Mouse (Mus musculus) ES-E14 (cell line): ENCODE measurements around the gene Dctd. TPM values are rescaled to one million over a fixed set of nuclear protein-coding genes. Genes with fewer than 3 reads are reported as not detected.
A peak's percentile ranks its signal among the peaks of the same experiment; 100 is the strongest.
"Not testable (repeated sequence)": the region's sequence is repeated elsewhere in the genome, so short reads cannot be mapped to it uniquely, and the experiment has no call there.

Source experiments
- DNase-seq: peaks from one replicate; pipeline ENCODE4 v3.0.0-alpha.2; 2013; ENCODE audit warnings: low read depth, low spot score
- H3K27ac ChIP-seq: 2 replicates; pipeline ENCODE4 v1.5.1; 2012; ENCODE audit warnings: low read depth, mild to moderate bottlenecking, low read length, moderate library complexity, mixed read lengths; ENCODE audit not compliant: poor library complexity, insufficient read depth, severe bottlenecking
- H3K36me3 ChIP-seq: 2 replicates; pipeline ENCODE4 v1.6.1; 2012; ENCODE audit warnings: mild to moderate bottlenecking, low read length, moderate library complexity, mixed read lengths; ENCODE audit not compliant: control insufficient read depth, poor library complexity, insufficient read depth, severe bottlenecking
- H3K4me1 ChIP-seq, 2 experiments: fragments of 150-350 bp in 1 of 2; sonication (generic) in 1 of 2; 2 replicates each; pipeline ENCODE4 v1.6.1; 2012; ENCODE audit warnings: low read length in 2 of 2, mild to moderate bottlenecking in 1 of 2, mixed read lengths in 1 of 2; ENCODE audit not compliant: control insufficient read depth in 2 of 2, insufficient read depth in 2 of 2, poor library complexity in 1 of 2
- H3K4me3 ChIP-seq, 2 experiments: fragments of 150-350 bp in 1 of 2; sonication (generic) in 1 of 2; 2 replicates each; pipeline ENCODE4 v1.5.1; 2012; ENCODE audit warnings: low read length in 2 of 2, low read depth in 1 of 2, mild to moderate bottlenecking in 1 of 2, mixed read lengths in 1 of 2; ENCODE audit not compliant: insufficient read depth in 1 of 2, poor library complexity in 1 of 2, severe bottlenecking in 1 of 2
- H3K9ac ChIP-seq: 2 replicates; pipeline ENCODE4 v1.6.1; 2012; ENCODE audit warnings: low read depth, mild to moderate bottlenecking, low read length, mixed read lengths; ENCODE audit not compliant: poor library complexity, insufficient read depth, severe bottlenecking
- H3K9me3 ChIP-seq: fragments of 150-350 bp; sonication (generic); 2 replicates; pipeline ENCODE4 v1.6.1; 2012; ENCODE audit warnings: low read depth, mild to moderate bottlenecking, low read length; ENCODE audit not compliant: control insufficient read depth, insufficient read depth
- CHD2 ChIP-seq: IDR thresholded peaks from 2 replicates; pipeline ENCODE4 v1.6.1; 2014; ENCODE audit warnings: mild to moderate bottlenecking, low read depth, low read length, inconsistent platforms
- HCFC1 ChIP-seq: IDR thresholded peaks from 2 replicates; pipeline ENCODE4 v1.6.1; 2012; ENCODE audit warnings: low read length, inconsistent platforms, borderline replicate concordance; ENCODE audit not compliant: insufficient read depth
- MAFK ChIP-seq: IDR thresholded peaks from 2 replicates; pipeline ENCODE4 v1.6.1; 2014; ENCODE audit warnings: mild to moderate bottlenecking, low read depth, low read length, inconsistent platforms; ENCODE audit not compliant: insufficient read depth
- ZC3H11A ChIP-seq: IDR thresholded peaks from 2 replicates; pipeline ENCODE4 v1.6.1; 2012; ENCODE audit warnings: low read depth, mild to moderate bottlenecking, inconsistent platforms, low read length, borderline replicate concordance
- ZNF384 ChIP-seq: IDR thresholded peaks from 2 replicates; pipeline ENCODE4 v1.6.1; 2012; ENCODE audit warnings: low read depth, low read length, inconsistent platforms
- in situ Hi-C, 2 experiments: fragments of 600-800 bp; cut with MboI; formaldehyde crosslinking; loops; one replicate each; pipeline ENCODE4 v1.15.1; 2025; ENCODE audit warnings: low sequenced_read_pairs in 2 of 2, inconsistent platforms in 1 of 2; ENCODE audit not compliant: unreplicated experiment in 2 of 2
- total RNA-seq: library from RNA; depleted of rRNA; stranded (reverse); fragments of 300-350 nt; gene quantifications from 2 replicates; pipeline ENCODE4 v1.2.3, GENCODE M21; 2012

Gene Dctd
- total RNA-seq, 1 experiment = 50.4 TPM

DNA sequence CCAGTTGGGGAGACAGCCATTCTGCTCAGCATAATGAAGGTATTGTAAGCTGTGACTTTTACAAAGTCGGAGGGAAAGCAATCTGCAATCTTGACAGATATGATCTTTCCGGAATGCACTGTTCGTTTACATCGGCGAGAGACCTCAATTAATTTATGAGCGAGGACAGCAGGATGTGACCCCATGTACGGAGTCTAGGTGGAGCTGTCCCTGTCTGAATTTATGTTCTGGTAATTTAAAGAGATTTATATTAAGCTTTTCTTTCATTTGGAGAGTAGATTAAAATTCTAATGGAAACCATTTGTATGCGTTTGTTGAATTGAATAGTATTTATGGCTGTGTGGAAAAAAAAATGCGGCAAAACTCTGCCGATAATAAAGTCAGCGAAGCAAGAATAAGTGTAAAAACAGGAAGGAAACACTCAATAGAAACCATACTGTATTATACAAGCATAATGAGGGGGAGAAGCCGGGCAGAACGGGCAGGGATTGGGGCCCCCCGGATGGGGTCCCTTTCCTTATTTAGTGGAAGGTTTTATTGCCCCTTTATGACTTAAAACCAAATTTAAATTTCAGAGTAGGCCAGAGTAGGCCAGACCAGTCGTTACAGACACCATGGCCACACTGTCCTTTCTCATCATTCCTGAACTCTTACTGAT, 59.8 kb downstream of the Dctd start:
- TF ChIP-seq HCFC1 (no peak), CHD2 (no peak), MAFK (no peak), ZNF384 (no peak), ZC3H11A (no peak)
- Histone ChIP-seq H3K36me3 (no peaks in the 10 kb centered on the region), H3K9ac (no peak overlapping the region), H3K4me3 (no peak overlapping the region), H3K27ac (no peak overlapping the region), H3K4me1 (no peaks in the 10 kb centered on the region), H3K9me3 (no peaks in the 10 kb centered on the region)
- no peak for DNase-seq
- in situ Hi-C loops = no loop called here

DNA sequence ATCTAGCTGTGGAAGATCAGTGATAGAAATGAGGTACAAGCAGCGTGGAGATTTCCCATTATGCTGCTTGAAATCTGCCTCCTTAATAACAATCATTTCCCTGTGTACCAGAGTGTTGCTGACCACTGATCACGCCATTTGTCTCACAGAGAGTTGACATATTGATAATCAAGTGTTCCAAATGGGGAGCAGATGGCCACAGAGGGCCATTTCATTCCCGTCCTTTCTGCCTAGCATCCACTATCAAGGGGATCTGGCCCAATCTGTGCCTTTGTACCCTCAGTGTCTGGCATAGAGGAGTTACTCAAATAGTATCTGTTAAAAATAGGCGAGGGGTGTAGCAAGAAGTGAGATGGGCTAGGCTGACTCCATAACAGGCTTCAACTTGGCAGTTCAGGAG, 78.5 kb downstream of the Dctd start:
- no peaks in the 10 kb centered on the region for H3K9me3 ChIP-seq
- H3K36me3 ChIP-seq = peaks cover 2% of the 10 kb centered on the region; the same call in 1 of the 2 replicates
- H3K4me1 ChIP-seq = peaks cover 2 to 5% of the 10 kb centered on the region in 2 experiments; a peak in 3 of 4 replicates
- in situ Hi-C loops = no loop called here
- DNase-seq = no peak
- H3K9ac ChIP-seq = no peak overlapping the region
- H3K4me3 ChIP-seq = no peak overlapping the region
- no peak for TF ChIP-seq HCFC1
- no peak for TF ChIP-seq MAFK
- no peak for TF ChIP-seq CHD2
- peak overlapping the region; percentile 58 for H3K27ac ChIP-seq

DNA sequence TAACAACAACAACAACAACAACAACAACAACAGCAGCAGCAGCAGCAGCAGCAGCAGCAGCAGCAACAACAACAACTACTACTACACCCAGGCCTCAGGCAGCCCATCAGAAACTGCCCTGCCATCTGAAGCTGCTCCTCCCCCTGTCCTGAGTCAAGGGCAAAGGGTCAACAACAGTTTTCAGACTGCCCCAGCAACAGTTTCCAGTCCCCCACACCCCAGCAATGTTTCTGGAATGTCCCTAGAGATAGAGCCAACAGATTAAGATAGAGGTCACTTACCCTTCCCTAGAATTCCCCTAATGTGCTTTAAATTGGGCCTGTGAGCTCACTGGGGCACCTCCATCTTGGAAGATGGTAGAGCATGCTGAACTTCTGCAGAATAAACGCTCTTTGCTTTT, 79.0 kb downstream of the Dctd start:
- in situ Hi-C loops = no loop called here

DNA sequence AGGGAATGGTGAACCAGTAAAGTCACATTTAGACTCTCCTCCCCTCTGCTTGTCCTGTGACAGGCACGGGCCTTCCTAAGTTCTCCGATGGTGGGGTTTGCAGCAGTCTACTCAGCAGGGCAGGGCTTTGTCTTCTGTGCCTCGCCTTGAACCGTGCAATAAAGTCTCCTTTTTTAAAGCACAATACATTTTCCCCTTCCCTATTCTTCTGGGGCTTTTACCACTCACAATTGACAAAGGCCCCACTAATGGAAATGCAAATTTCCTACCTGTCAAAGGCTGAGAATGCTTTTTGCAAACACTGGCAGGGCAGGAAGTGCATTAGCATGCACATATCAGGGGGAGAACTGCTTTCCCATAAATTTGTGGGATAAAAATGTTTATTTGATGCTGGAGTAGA, 80.1 kb downstream of the Dctd start:
- Histone ChIP-seq H3K4me3 (no peak overlapping the region), H3K9me3 (no peaks in the 10 kb centered on the region), H3K9ac (peak overlapping the region; percentile 53; the same call in 1 of the 2 replicates), H3K36me3 (peaks cover 2% of the 10 kb centered on the region; the same call in 1 of the 2 replicates), H3K27ac (peak overlapping the region; percentile 96), H3K4me1 (peaks cover 2 to 5% of the 10 kb centered on the region in 2 experiments; a peak in 3 of 4 replicates)
- peak; percentile 65 for DNase-seq
- TF ChIP-seq CHD2 (no peak), ZNF384 (no peak), HCFC1 (no peak), ZC3H11A (no peak), MAFK (0 out of 2 replicates have a peak, but pooled peaks have one; percentile 1)
- in situ Hi-C loops = no loop called here

More for the DNA sequence above, 79.0 kb downstream of the Dctd start:
- Histone ChIP-seq H3K27ac (peak overlapping the region; percentile 93), H3K9me3 (no peaks in the 10 kb centered on the region), H3K4me3 (no peak overlapping the region), H3K36me3 (peaks cover 2% of the 10 kb centered on the region; the same call in 1 of the 2 replicates), H3K4me1 (peaks cover 2 to 5% of the 10 kb centered on the region in 2 experiments; a peak in 3 of 4 replicates), H3K9ac (no peak overlapping the region)
- DNase-seq = no peak
- TF ChIP-seq MAFK (no peak), ZNF384 (no peak), CHD2 (no peak), HCFC1 (no peak), ZC3H11A (no peak)

DNA sequence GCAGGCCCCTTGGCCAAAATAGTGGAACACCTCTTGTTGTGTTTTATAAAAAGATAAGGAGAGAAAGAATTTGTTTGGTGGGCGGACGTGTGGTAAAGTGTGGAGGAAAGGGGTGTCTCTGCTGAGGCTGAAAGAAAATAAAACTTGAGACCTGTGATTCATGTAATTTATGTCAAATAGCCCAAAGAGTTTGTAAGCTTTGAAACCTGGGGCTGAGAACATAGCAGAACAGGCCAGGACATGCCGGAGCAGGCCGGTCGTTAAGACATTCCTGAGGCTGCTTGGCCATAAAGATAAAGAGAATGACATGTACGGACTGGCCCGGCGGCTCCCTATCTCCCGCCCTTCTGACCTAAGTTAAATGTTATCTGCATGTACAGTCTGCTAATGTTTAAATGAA, 81.3 kb downstream of the Dctd start:
- H3K4me1 ChIP-seq, H3K9me3 ChIP-seq, in situ Hi-C loops, DNase-seq, H3K36me3 ChIP-seq, H3K9ac ChIP-seq, H3K4me3 ChIP-seq: not testable (repeated sequence)
- H3K27ac ChIP-seq = peak overlapping the region; percentile 96; the same call in 1 of the 2 replicates
